Mouse (Mus musculus): Measurements from ENCODE around the gene 4930438A08Rik.
A peak's percentile ranks its signal among the peaks of the same experiment; 100 is the strongest.
"Not testable (repeated sequence)": the region's sequence is repeated elsewhere in the genome, so short reads cannot be mapped to it uniquely, and the experiment has no call there.

4930438A08Rik gene

DNA sequence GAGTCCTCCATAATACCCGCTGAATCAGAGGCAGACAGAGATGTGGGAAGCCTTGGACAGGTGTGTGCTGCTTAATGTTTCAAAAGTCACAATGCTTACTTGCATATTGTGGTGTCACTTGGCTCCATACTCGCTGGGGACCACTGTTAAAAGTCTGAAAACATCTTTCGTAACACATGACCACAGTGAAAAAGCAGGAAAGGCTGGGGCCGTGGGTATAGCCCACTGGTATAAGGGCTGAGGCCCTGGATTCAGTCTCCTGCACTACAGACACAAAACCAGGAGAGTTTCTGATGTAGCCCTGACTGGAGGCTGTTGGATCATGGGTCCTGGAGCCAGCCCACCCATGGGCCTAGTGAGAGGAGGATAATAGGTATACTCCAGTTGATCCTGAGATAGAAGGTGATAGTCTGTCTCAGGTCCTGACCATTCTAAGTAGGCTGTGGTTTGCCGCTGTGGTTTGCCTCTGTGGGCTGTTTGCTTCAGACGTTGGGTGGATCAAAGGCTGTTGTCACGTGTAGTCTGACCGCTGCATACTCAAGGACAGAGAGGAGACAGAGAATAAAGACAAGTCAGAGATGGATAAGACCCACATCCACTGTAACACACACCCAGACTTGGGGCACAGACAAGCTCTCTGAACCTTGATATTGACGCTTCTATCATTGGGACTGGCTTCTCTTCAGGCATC lies 15.5 kb downstream of the 4930438A08Rik start:
- DNase-seq: no peak

DNA sequence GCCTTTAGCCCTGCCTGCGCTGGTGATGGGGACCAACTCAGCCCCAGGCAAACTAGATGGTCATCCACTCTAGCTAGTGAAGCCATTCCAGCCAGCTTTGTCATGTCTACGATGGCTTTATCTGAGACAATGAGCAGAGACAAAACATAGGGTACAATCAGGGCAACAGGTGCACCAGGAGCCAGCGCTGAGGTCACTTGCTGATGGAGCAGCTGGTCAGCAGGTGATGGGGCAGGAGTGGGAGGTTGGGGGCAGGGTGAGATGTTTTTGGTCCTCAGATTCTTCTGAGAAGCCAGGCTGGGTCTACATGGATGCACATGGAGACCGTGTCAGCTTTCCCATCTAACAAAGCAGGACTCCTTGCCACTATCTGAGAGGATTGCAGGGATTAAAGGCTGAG lies 16.2 kb downstream of the 4930438A08Rik start:
- no peak for DNase-seq

DNA sequence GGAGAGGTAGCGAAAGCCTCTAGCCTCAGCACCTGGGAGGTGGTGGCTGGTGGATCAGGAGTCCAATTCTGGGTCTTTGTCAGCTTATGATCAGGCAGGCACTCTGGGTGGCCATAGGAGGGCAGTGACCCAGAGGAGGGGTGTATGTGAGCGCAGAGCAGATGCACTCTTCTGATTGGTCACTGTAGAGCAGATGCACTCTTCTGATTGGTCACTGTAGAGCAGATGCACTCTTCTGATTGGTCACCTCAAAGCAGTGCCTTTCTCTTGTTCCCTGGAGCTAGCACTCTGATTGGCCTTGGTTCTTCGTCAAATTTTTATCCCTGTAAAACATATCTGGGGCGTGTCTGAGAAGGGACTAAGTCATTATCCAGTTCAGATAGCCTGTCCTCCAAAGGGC lies 18.2 kb downstream of the 4930438A08Rik start:
- no peak for DNase-seq

DNA sequence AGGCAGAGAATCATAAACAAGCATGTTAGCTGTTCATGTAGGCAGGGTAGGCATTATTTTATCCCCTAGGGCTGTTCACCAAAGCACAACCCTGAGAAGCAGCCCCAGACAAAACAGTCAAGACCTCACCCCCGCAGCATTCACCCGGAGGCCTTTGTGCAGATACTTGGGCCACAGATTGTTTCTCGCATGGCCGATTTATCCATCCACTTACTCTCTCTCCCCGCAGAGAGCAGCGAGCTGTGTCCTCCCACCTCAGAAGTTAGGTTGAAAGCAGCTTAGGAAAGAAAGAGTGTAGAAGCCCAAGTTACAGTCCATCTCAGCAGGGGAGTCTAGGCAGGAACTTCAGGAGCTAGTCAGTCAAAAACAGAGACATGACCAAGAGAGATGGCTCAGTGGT lies 22.8 kb downstream of the 4930438A08Rik start:
- DNase-seq: no peak

DNA sequence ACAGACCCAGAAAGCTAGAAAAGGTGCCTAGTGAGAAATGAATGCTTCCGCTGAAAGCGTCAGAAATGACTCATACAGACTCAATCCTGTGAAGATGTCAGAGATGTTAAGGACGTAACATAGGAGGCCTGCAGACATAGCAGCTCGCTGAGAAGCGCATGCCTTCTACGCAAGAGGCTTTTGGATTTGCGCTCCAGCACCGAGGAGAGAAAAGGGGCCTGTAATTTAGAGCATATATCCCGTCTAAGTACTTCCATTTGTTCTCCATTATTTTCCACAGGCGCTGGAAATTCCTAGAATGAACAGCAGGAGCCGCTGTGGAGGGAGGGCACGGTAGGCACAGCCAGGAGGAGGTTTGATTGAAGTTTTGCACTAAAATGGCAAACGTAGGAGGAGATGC lies 26.5 kb downstream of the 4930438A08Rik start:
- DNase-seq: peak; percentile 60 to 67

DNA sequence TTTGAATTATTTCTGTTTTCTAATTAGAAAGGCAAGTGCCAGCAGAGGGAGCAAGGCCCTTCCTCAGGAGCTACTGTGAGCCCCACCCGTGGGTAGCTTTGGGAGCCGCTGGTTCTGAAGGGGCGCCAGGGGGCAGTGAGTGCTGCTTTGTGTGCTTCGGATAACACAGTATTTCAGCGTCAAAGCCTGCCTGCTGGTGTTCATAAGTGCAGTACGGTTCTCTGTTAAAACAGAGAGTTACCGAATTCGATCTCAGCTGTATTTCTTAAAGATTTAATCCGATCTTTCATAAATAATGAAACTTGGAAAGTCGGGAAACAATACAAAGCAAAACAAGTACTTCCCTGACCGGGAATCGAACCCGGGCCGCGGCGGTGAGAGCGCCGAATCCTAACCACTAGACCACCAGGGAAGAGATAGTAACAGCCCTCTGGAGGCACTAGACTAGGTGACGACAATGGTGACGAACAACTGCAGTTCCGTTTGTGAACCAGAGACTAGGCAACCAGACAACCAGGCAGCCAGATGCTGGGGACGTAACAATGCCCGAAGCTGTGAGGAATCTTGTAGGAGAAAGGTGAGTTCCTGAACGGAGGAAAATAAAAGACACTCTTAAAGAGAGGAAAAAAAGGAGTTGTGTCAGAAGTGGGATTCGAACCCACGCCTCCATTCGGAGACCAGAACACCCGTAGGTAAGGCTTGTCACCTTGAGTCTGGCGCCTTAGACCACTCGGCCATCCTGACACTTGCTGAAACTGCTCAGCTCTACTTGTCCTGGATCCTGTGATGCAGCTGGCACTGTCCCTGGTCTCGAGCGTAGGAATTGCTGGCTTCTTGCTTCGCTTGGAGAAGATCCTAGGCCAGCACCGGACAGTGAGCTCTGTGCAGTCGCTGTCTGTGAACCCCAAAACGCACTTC lies 27.5 kb downstream of the 4930438A08Rik start:
- peak; percentile 96 to 97 for DNase-seq

DNA sequence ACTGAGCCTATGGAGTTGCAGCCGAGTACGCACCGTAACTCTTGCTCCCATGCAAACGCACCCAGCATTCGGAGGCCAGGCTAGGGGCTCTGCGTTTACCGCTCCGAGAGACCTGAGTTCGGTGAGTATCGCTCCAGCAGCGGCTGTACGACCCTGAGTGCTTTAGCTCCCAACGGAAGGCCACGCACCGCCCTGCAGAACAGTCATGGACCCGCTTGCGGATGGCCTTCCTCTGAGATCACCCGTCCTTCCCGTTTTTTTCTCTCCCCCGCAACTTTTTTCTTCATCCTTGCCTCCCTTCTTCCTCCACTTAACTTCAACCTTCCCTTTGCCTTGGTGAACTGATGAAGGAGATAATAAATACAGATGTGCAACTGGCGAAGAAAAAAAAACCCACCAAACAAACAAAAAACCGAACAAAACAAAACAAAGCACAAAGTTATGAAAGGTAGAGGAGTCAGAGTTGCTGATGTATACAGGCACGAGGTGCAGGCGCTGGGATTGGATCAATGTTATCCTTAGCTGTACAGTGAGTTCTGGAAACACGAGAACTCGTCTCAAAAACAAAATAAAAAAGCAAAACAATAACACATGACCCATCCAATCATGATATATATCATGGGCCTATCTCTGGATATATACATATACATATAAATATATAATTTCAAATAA lies 28.3 kb downstream of the 4930438A08Rik start:
- no peak for DNase-seq

DNA sequence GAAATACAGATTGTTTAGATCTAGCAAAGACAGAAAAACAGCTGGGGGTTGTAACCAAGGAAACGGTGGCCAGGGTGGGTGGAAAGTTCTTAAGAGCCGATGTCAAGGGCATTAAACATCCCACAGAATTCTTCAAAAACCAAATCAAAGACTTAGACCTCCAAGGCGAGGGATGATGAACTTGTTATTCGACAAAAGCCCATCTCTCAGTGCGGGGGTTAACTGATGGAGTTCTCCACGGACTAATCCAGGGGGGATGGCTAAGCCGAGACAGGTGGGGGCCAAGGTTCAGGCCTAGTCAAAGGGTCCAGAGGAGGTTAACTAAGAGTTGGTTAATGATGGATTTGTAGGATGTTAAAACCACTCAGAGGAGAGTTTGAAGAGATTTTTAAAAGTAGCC lies 29.0 kb downstream of the 4930438A08Rik start:
- no peak for DNase-seq

DNA sequence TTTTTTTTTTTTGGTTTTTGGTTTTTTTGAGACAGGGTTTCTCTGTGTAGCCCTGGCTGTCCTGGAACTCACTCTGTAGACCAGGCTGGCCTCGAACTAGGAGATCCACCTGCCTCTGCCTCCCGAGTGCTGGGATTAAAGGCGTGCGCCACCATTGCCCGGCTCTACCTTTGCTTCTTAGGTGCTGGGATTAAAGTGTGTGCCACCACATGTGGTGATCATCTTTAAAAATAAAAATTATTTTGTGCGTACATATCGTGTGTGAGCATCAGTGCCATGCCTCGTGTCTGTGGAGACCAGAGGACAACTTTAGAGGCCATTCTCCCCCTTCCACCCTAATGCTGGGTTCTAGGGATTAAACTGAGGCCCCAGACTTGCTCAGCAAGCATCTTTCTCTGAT lies 30.7 kb downstream of the 4930438A08Rik start:
- DNase-seq: not testable (repeated sequence)

DNA sequence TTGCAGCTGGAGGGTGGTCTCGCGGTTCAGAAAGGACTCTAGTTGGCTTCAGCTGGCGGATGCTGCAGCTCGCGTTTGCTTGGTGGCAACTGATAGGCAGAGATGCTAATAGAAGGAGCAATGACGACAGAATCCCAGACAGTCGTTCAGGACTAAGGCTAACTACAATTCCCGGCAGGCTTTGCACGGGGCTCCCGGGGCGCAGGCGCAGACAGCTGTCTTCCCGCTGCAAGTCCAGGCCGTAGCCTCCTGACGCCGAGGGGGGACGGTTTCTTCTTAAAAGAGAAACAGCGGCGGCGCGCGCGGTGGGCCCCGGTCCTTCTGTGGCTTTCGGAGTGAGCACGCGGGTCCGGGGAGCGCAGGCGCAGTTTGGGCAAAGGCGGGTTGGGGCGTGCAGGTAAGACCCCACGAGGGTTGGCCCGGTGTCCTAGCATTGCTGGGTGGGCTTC lies 32.3 kb downstream of the 4930438A08Rik start, which contains the start of gene Zfp692:
Gene Zfp692 (plus strand): TSS at position 210 of the 449 bp plus-strand sequence.
- peak; percentile 87 to 90 for DNase-seq

DNA sequence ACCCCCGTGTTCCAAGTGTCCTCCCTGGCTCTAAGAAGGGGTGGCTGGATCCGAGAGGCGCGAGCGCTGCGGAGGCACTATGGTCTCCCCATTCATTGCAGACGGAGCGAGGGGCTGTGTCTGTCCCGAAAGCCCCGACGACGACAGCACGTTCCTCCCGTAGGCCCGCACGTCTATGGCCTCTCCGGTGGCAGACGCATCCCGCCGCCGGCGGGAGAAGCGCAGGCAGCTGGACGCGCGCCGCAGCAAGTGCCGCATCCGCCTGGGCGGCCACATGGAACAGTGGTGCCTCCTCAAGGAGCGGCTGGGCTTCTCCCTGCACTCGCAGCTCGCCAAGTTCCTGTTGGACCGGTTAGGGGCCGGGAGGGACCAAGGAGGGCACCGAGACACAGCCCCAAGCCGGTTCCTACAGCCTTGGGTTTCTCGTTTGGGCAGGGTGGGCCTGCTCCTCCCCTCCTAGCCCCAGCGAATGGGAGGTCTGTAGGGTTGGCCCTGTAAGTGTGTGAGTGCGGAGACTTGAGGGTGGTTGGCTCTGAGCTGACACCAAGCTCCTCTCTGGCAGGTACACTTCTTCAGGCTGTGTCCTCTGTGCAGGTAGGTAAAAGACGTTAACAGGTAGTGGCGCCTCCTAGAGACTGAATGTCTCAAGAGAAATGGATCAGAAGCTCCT lies 32.9 kb downstream of the 4930438A08Rik start:
- peak; percentile 56 to 61 for DNase-seq

DNA sequence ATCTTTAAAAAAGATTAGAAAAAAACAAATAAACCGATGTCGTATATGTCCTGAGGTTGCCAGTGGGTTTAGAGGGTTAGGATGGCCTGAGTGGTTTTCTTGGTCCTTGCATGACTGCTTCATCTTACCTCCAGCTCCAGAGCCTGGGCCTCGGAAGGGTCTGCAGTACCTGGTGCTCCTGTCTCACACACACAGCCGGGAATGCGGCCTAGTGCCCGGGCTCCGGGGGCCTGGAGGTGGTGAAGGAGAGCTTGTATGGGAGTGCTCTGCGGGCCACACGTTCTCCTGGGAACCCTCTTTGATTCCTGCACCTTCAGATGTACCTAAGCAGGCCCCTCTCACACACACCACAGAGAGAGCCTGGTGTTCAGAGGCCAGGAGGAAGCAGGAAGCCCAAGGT lies 34.1 kb downstream of the 4930438A08Rik start:
- no peak for DNase-seq

DNA sequence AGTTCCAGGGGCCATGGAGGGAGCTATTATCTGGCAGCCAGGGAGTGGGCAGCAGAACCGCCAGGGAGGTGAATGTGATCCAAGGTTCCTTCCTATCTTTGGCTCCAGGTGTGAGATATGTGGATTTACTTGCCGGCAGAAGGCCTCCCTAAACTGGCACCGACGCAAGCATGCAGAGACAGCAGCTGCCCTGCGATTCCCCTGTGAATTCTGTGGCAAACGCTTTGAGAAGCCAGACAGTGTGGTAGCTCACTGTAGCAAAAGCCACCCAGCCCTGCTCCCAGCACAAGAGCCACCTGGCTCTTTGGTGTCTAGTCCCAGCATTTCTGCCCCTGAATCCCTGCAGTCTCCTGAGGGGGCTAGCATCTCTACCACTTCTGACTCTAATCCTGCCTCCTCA lies 39.5 kb downstream of the 4930438A08Rik start:
- no peak for DNase-seq

DNA sequence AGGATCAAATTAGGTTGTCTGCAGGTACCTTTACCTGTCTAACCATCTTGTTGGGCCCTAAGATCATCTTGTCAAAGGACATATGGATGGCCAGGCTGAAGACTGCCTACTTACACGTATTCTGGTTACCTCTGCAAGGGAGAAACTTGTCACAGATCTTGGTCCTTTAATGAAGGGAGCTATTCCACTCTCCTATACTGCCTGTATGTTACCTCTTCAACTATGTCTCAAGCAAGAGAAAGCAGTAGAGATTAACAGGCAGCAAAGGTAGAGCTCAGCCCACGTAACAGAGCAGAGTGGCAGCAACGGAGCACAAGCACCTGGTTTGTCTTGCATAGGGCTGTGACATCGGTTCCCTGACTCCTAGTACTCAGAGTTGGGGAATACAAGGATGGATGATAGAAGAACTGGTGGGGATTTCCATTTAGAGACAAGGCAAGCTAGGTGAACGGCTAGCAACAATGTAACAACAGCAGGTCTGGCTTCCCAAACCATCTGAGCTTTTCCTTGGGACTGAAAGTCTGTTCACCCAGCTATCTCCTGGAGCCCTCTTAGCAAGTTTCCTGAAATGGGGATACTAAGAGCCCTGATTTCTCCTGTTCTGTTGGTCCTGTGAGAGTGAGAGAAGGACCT lies 41.1 kb downstream of the 4930438A08Rik start:
- no peak for DNase-seq

DNA sequence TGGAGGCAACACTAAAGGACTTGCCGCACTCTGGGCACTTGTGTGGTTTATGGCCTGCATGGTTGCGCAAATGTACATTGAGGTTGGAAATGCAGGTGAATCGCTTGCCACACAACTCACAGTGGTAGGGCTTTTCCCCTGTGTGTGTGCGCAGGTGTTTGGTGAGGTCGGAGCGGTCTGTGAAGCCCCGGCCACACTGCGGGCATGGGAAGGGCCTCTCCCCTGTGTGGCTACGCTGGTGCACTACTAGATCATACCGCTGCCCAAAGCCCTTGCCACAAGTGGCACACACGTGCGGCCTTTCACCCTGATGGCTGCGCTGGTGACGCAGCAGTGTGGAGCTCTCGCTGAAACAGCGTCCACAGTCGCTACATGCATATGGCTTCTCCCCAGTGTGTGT lies 41.7 kb downstream of the 4930438A08Rik start:
- no peak for DNase-seq

DNA sequence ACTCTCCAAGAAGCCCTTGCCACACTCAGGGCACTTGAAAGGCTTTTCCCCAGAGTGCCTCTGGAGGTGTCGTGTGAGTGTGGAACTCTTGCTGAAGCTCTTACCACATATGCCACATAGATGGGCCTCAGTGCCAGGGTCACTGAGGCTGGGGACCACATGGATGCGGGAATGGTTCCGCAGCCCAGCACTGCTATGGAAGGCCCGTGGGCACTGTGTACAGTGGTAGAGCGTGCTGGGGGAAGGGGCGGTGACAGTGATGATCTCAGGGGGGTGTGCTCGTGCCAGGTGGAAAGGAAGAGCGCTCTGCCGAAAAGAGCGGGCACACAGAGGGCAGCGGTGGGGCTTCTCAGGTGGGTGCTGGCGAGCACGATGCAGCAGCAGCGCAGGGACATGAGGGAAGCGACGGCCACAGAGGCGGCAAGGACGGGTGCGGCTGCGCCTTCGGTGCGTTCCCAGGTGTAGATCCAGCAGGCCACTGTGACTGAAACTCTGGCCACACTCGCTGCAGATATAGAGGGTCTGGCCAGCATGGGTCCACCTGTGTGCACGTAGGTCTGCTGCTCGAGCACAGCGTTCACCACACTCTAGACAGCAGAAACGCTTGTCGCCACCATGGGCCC lies 42.3 kb downstream of the 4930438A08Rik start:
- DNase-seq: no peak

DNA sequence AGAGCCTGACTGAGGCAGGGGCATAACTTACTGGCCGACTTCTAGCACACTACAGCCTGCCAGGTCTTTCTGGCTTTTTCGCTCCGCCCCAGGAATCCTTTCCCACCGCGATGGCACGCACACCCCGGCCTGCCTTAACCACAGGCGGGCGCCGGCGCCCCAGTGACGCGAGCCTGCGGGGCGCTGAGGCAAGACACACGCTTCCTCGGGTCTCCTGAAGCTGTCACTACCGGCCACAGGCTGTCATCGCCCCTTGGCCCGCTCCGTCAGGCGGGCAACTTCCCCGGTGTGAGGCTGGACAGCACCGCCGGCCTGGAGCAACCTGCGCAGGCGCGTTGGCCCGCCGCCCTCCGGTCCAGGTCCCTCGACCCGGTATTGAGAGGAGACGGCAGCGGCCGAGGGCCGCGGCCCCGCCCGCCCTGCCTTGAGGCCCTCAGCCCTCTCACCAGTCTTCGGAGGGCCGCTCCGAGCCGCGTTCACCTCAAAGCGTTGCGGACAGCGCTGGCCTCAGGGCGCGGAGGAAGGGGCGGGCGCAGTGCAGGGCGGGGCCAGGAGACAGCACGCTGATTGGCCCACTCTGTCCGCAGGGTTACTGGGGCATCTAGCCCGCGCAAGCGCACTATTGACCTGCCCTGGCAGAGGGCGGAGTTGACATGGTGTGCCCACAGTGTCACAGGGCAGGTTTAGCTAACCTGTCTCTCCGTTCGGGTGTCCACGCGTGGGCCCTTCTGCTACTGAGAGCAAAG lies 48.4 kb downstream of the 4930438A08Rik start:
- DNase-seq: peak; percentile 95

DNA sequence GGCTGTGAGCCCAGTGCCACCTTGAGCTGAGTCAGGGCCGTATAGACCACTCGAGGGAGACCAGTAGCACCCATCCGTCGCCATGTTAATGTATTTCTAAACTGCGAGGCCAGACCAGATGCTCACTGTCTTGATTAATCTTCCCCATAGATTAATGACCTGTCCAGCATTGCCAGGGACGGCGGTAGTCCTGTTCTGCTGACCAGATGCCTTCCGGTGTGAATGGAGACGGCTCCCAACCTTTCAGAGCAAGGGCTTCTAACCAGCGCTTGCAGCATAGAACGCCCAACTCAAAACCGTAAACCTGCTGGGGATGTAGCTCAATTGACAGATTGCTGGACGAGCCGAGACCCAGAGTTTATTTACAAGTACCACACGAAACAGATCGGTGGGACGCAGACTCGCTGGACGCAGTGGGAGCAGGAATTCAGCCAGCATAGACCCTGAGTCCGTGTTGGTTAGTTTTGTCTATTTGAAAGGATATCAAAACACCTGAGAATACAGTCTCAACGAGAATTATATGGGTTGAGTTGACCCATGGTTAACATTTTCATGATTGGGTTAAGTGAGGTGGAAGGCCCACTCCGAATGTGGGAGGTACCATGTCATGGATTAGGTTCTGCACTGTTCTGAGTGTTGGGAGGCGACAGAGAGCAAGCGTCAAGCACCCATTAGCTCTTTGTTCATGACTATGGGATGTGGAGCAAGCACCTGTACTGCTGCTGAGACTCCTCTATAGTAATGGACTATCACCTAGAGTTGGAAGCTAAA lies 49.2 kb downstream of the 4930438A08Rik start:
- DNase-seq: no peak

DNA sequence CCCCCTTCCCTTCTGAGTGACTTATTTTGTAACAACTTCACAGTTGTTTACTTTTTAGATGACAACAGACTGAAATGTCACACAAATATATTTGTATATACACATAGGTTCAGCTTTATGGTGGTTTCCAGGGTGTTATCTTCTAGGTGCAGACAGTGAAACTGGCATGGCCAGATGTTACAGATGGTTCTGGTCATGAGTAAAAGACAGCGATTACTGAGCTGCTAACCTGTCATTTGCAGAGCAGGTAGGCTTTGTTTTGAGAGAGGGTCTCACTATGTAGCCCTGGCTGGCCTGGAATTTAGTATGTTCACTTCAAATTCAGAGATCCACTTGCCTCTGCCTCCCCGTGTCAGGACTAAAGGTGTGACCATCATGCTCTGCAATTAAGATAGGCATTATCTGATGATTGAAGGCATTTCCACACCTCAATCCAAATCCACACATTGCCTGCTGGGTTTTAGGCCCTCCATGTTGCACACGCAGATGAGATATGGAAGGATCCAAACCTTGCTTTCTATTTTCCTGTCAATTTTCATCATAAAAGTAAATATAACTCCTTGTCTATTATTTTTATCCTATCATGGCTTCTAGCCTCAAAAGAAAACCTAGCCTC lies 50.1 kb downstream of the 4930438A08Rik start:
- no peak for DNase-seq

DNA sequence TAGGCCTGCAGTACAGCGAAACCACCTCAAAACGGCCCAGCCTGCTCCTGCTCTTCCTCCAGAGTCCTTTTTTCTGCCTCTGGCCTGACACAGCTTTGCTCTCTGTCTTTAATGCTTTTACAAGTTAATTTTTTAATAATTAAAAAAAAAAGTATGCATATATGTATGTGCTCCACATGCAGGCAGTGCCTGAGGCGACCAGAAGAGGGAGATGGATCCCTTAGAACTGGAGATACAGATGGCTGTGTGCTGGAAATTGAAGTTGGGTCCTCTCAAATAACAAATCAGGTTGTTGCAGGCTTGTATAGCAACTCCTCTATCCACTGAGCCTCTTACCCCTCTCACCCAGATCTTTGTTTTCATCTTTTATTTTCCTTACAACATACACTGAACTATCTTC lies 52.2 kb downstream of the 4930438A08Rik start:
- DNase-seq: peak; percentile 52 to 57
